Mouse (Mus musculus): ENCODE measurements around the gene Fgf16.

- TF ChIP-seq POLR2A (IDR thresholded peaks at IDR 0.05; ENCODE audit: extremely low read depth, insufficient read depth, low read length) = no peak
- TF ChIP-seq CTCF (IDR thresholded peaks at IDR 0.05; ENCODE audit: low read depth, low read length) = no peak
These were observed 49.3 kb upstream of the Fgf16 start for GRCm38 (mm10) chrX:105714740-105715139.
